ENCODE assay signal across 9 mouse cellular contexts in the genomic region with DNA sequence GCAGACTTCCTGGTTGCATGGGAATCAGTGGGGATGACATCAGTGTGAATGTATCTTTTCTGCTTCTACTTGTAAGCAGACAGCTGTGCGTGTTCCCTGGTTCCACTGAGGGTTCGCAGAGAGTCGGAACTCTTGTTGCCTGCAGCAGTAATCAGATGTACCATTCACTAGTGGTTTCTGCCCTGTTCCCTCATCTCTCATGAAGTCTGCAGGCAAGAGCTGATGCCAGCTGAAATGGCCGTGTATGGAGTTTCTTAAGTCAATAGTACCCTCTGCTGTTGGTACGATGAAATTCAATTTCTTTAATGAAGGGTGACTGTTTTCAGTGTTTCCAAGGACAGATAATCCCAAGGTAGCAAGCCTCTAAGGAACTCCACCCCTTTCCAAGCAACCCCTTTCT. TPM values are rescaled to one million over a fixed set of nuclear protein-coding genes. Genes with fewer than 3 reads are reported as not detected.
DNase-seq lines count a peak whose midpoint lies in the region; ATAC-seq and TF ChIP-seq lines count a peak whose summit lies in the region.
"Had no signal": no experiment of that assay in that cellular context is flagged by ENCODE, and none has a peak within 500 bp of the region (broad histone marks: within the 10 kb centered on the region; RNA-seq: fewer than 3 reads in every experiment).

No protein-coding gene starts in this region.

- H3K36me3 ChIP-seq in intestine, postnatal 0 days (ENCODE audit: control insufficient read depth, insufficient read depth) = no peaks in the 10 kb centered on the region
- H3K36me3 ChIP-seq in intestine, embryonic 15.5 days = no peaks in the 10 kb centered on the region
- H3K36me3 ChIP-seq in embryonic facial prominence, embryonic 14.5 days (ENCODE audit: control insufficient read depth, insufficient read depth, low read length) = no peaks in the 10 kb centered on the region
- no peaks in the 10 kb centered on the region for H3K36me3 ChIP-seq in kidney, postnatal 0 days (ENCODE audit: insufficient read depth, low read length)

- 49% methylated on average over 5 of the region's 5 CpGs for WGBS in intestine, postnatal 0 days
- 43% methylated on average over 5 of the region's 5 CpGs for WGBS in intestine, embryonic 15.5 days
- WGBS in embryonic facial prominence, embryonic 14.5 days = 46% methylated on average over 5 of the region's 5 CpGs
- 56% methylated on average over 5 of the region's 5 CpGs for WGBS in kidney, postnatal 0 days

- ATAC-seq in intestine, postnatal 0 days = no peak; the same call in 1 of the 2 replicates
- no peak for ATAC-seq in intestine, embryonic 15.5 days
- peak; percentile 57; the same call in 1 of the 2 replicates for ATAC-seq in embryonic facial prominence, embryonic 14.5 days (ENCODE audit: low read depth)
- peak; percentile 59; the same call in 1 of the 2 replicates for ATAC-seq in kidney, postnatal 0 days (replicated peaks; ENCODE audit: low FRiP score, low read depth)
- no peak for ATAC-seq in erythroblast, adult 5-6 weeks (replicated peaks; ENCODE audit: low FRiP score, poor library complexity, severe bottlenecking)

- H3K9ac ChIP-seq in intestine, postnatal 0 days (ENCODE audit: low read depth, low read length) = no peak overlapping the region
- H3K9ac ChIP-seq in intestine, embryonic 15.5 days = no peak overlapping the region
- H3K9ac ChIP-seq in embryonic facial prominence, embryonic 14.5 days (ENCODE audit: low read depth, low read length) = no peak overlapping the region
- H3K9ac ChIP-seq in kidney, postnatal 0 days (ENCODE audit: low read depth, low read length) = no peak overlapping the region

- no peak overlapping the region for H3K4me3 ChIP-seq in intestine, postnatal 0 days (ENCODE audit: low read depth, low read length)
- H3K4me3 ChIP-seq in intestine, embryonic 15.5 days (replicated peaks) = no peak overlapping the region
- H3K4me3 ChIP-seq in embryonic facial prominence, embryonic 14.5 days (ENCODE audit: low read depth, low read length) = no peak overlapping the region
- H3K4me3 ChIP-seq in kidney, postnatal 0 days (replicated peaks; ENCODE audit: low read depth, low read length) = no peak overlapping the region

- no peaks in the 10 kb centered on the region for H3K4me1 ChIP-seq in intestine, postnatal 0 days (replicated peaks; ENCODE audit: control insufficient read depth, insufficient read depth, low read length)
- no peaks in the 10 kb centered on the region for H3K4me1 ChIP-seq in intestine, embryonic 15.5 days (replicated peaks)
- H3K4me1 ChIP-seq in embryonic facial prominence, embryonic 14.5 days (ENCODE audit: control insufficient read depth, insufficient read depth, low read length) = no peaks in the 10 kb centered on the region
- no peaks in the 10 kb centered on the region for H3K4me1 ChIP-seq in kidney, postnatal 0 days (replicated peaks; ENCODE audit: insufficient read depth, low read length)

- H3K27me3 ChIP-seq in intestine, postnatal 0 days (replicated peaks; ENCODE audit: control insufficient read depth, insufficient read depth, low read length) = no peaks in the 10 kb centered on the region
- H3K27me3 ChIP-seq in intestine, embryonic 15.5 days (replicated peaks) = no peaks in the 10 kb centered on the region
- H3K27me3 ChIP-seq in embryonic facial prominence, embryonic 14.5 days (replicated peaks; ENCODE audit: control insufficient read depth, insufficient read depth, low read length) = no peaks in the 10 kb centered on the region
- no peaks in the 10 kb centered on the region for H3K27me3 ChIP-seq in kidney, postnatal 0 days (ENCODE audit: insufficient read depth, low read length)

- 0 out of 2 replicates have a peak, but pooled peaks cover 4% of the 10 kb centered on the region for H3K9me3 ChIP-seq in intestine, postnatal 0 days (ENCODE audit: control insufficient read depth)
- no peaks in the 10 kb centered on the region for H3K9me3 ChIP-seq in intestine, embryonic 15.5 days
- peaks cover 5% of the 10 kb centered on the region; the same call in 1 of the 2 replicates for H3K9me3 ChIP-seq in embryonic facial prominence, embryonic 14.5 days (ENCODE audit: control insufficient read depth, low read length)
- no peaks in the 10 kb centered on the region for H3K9me3 ChIP-seq in kidney, postnatal 0 days (replicated peaks; ENCODE audit: low read length)

- H3K27ac ChIP-seq in intestine, postnatal 0 days (ENCODE audit: low read depth, low read length) = no peak overlapping the region
- H3K27ac ChIP-seq in intestine, embryonic 15.5 days = no peak overlapping the region
- H3K27ac ChIP-seq in embryonic facial prominence, embryonic 14.5 days (replicated peaks; ENCODE audit: low read depth, low read length) = no peak overlapping the region
- no peak overlapping the region for H3K27ac ChIP-seq in kidney, postnatal 0 days

- no peak overlapping the region for H3K4me2 ChIP-seq in intestine, postnatal 0 days (replicated peaks; ENCODE audit: low read depth)
- no peak overlapping the region for H3K4me2 ChIP-seq in intestine, embryonic 15.5 days (replicated peaks)
- H3K4me2 ChIP-seq in embryonic facial prominence, embryonic 14.5 days (ENCODE audit: low read depth, low read length) = no peak overlapping the region
- no peak overlapping the region for H3K4me2 ChIP-seq in kidney, postnatal 0 days (ENCODE audit: low read length)

- peak; percentile 73 for TF ChIP-seq CTCF in intestine, postnatal 0 days (IDR thresholded peaks at IDR 0.05; ENCODE audit: low read depth)
- peak; percentile 72 for TF ChIP-seq CTCF in kidney, postnatal 0 days (IDR thresholded peaks at IDR 0.05; ENCODE audit: low read depth)

- DNase-seq in adipocyte (ENCODE audit: low spot score) = peak; percentile 75
- peak; percentile 88 for DNase-seq in embryonic facial prominence, embryonic 14.5 days (ENCODE audit: low spot score)
- DNase-seq in kidney, postnatal 0 days (ENCODE audit: low spot score) = peak; percentile 89
- DNase-seq in lung, postnatal 36 days = peak; percentile 53
- DNase-seq in thymus, adult 18-20 months = no peak

RNA-seq across cellular contexts. Expression of a gene that starts 38.4 kb away (rescaled TPM):
- polyA plus RNA-seq in intestine, postnatal 0 days (2015; fragmentation: Nextera tagmentation; extraction: Ambion mirVana) = 7.2 and 7.4 TPM in 2 replicates
- polyA plus RNA-seq in intestine, embryonic 15.5 days (2015; fragmentation: Nextera tagmentation; extraction: Ambion mirVana) = 15.1 and 17.4 TPM in 2 replicates
- polyA plus RNA-seq in embryonic facial prominence, embryonic 14.5 days (2014; fragmentation: Nextera tagmentation; extraction: Ambion mirVana) = 20.8 and 26.6 TPM in 2 replicates
- polyA plus RNA-seq in kidney, postnatal 0 days (2015; fragmentation: Nextera tagmentation; extraction: Ambion mirVana) = 12.8 and 13.8 TPM in 2 replicates
- 54.0 and 65.0 TPM in 2 replicates for total RNA-seq in erythroblast, adult 5-6 weeks (2015; ENCODE audit: low replicate concordance)
- 178 and 194 TPM in 2 replicates for total RNA-seq in erythroblast, adult 5-6 weeks (2017; ENCODE audit: low replicate concordance)
- total RNA-seq: neutrophil, adult 5-6 weeks had no signal

Comparison
In these comparisons a context has a peak if more than half of its experiments do, and no peak if none do; other contexts are left out.
1. ATAC-seq: peak in embryonic facial prominence, embryonic 14.5 days (single experiment) and kidney, postnatal 0 days (single experiment); none in intestine, postnatal 0 days (single experiment), intestine, embryonic 15.5 days (single experiment) and erythroblast, adult 5-6 weeks (single experiment).
2. DNase-seq: peak in adipocyte (single experiment), embryonic facial prominence, embryonic 14.5 days (single experiment), kidney, postnatal 0 days (single experiment) and lung, postnatal 36 days (single experiment); none in thymus, adult 18-20 months (0 of 2).